8 mouse cellular contexts compared by ENCODE assay signal in genomic region chr9:108991428-108992084, GRCm38 (mm10). TPM values are rescaled to one million over a fixed set of nuclear protein-coding genes. Genes with fewer than 3 reads are reported as not detected.
DNase-seq lines count a peak whose midpoint lies in the region; ATAC-seq lines count a peak whose summit lies in the region.

TSS of gene Pfkfb4 (plus strand) at chr9:108991778.

- peaks cover 69% of the 10 kb centered on the region for H3K4me1 ChIP-seq in heart, embryonic 10.5 days
- H3K4me1 ChIP-seq in kidney, embryonic 15.5 days: peaks cover 61% of the 10 kb centered on the region

- peak within 1 kb of the TSS; percentile 69 for H3K4me3 ChIP-seq in heart, embryonic 10.5 days
- peak within 1 kb of the TSS; percentile 58 for H3K4me3 ChIP-seq in kidney, embryonic 15.5 days (replicated peaks)

- peak within 1 kb of the TSS; percentile 92 for H3K27ac ChIP-seq in heart, embryonic 10.5 days
- peak within 1 kb of the TSS; percentile 94 for H3K27ac ChIP-seq in kidney, embryonic 15.5 days

- WGBS in heart, embryonic 10.5 days: 3% methylated on average over 31 of the region's 31 CpGs
- under 1% methylated on average over 31 of the region's 31 CpGs for WGBS in kidney, embryonic 15.5 days

- H3K9me3 ChIP-seq in heart, embryonic 10.5 days: no peaks in the 10 kb centered on the region
- H3K9me3 ChIP-seq in kidney, embryonic 15.5 days (replicated peaks): no peaks in the 10 kb centered on the region

- H3K4me2 ChIP-seq in kidney, embryonic 15.5 days: peak within 1 kb of the TSS; percentile 88

- ATAC-seq in erythroblast, adult 5-6 weeks (replicated peaks; ENCODE audit: low FRiP score, poor library complexity, severe bottlenecking): peak; percentile 89
- peak; percentile 96 for ATAC-seq in kidney, embryonic 15.5 days (replicated peaks; ENCODE audit: low FRiP score)
- ATAC-seq in monocyte, adult 5-6 weeks (replicated peaks; ENCODE audit: insufficient number of reproducible peaks, low FRiP score, low TSS enrichment, poor library complexity, severe bottlenecking): peak; percentile 86

- peak within 1 kb of the TSS; percentile 51 for H3K9ac ChIP-seq in kidney, embryonic 15.5 days

- peak; percentile 97 to 99 for DNase-seq in B cell, adult 2 months
- DNase-seq in brain, adult 2 months (ENCODE audit: low read depth, low spot score): peak; percentile 99
- DNase-seq in heart, embryonic 10.5 days (ENCODE audit: low spot score): peak; percentile 100
- DNase-seq in liver: peak; percentile 97
- peak; percentile 92 to 93 for DNase-seq in spleen, postnatal 4 days (ENCODE audit: low spot score in 2 of 2)

- no peaks in the 10 kb centered on the region for H3K36me3 ChIP-seq in heart, embryonic 10.5 days
- no peaks in the 10 kb centered on the region for H3K36me3 ChIP-seq in kidney, embryonic 15.5 days

- no peaks in the 10 kb centered on the region for H3K27me3 ChIP-seq in heart, embryonic 10.5 days (ENCODE audit: insufficient read depth, poor library complexity, severe bottlenecking)
- no peaks in the 10 kb centered on the region for H3K27me3 ChIP-seq in kidney, embryonic 15.5 days

RNA-seq across cellular contexts. Expression of gene Pfkfb4, which starts in this region (rescaled TPM):
- 3.1 and 13.3 TPM in 2 replicates for total RNA-seq in erythroblast, adult 5-6 weeks (2015; ENCODE audit: low replicate concordance)
- total RNA-seq in erythroblast, adult 5-6 weeks (2017; ENCODE audit: low replicate concordance): 7.9 and 12.3 TPM in 2 replicates
- polyA plus RNA-seq in heart, embryonic 10.5 days (2016; fragmentation: Nextera tagmentation; extraction: Ambion mirVana): 6.9 and 9.4 TPM in 2 replicates
- polyA plus RNA-seq in kidney, embryonic 15.5 days (2015; fragmentation: Nextera tagmentation; extraction: Ambion mirVana): 8.7 and 10.6 TPM in 2 replicates
- 48.6 to 70.1 TPM (median 67.8 TPM) in 3 replicates for total RNA-seq in monocyte, adult 5-6 weeks (2017)

Comparison
In these comparisons a context has a peak if more than half of its experiments do, and no peak if none do; other contexts are left out.
1. Peak in every context shown above with its lines: DNase-seq, ATAC-seq, H3K4me3 ChIP-seq and H3K27ac ChIP-seq.